Mouse (Mus musculus) urinary bladder, postnatal 4 days (tissue): ENCODE results near the gene Neu4.
"Not testable (repeated sequence)": the region's sequence is repeated elsewhere in the genome, so short reads cannot be mapped to it uniquely, and the experiment has no call there.

ENCODE experiments used
- DNase-seq, 2 experiments: peaks; one replicate each; pipeline ENCODE4 v3.0.0; 2021 to 2022; ENCODE audit warnings: low spot score in 2 of 2

Gene Neu4

GRCm38 (mm10) chr1:94020151-94020550 lies at the start of gene Neu4:
Gene Neu4 (plus strand): TSS chr1:94020451.
- DNase-seq = no peak

- DNase-seq = not testable (repeated sequence)
These were observed 49.5 kb upstream of the Neu4 start for GRCm38 (mm10) chr1:93970797-93971196.

GRCm38 (mm10) chr1:93975764-93976163 lies 44.5 kb upstream of the Neu4 start:
- DNase-seq = not testable (repeated sequence)

- not testable (repeated sequence) for DNase-seq
These were observed 42.0 kb upstream of the Neu4 start for GRCm38 (mm10) chr1:93978287-93978686.

GRCm38 (mm10) chr1:93980932-93981331 lies 39.3 kb upstream of the Neu4 start:
- DNase-seq = not testable (repeated sequence)

- DNase-seq = no peak
These were observed 34.1 kb upstream of the Neu4 start for GRCm38 (mm10) chr1:93986167-93986566.

GRCm38 (mm10) chr1:93988786-93989185 lies 31.5 kb upstream of the Neu4 start:
- no peak for DNase-seq

- DNase-seq = not testable (repeated sequence)
These were observed 30.0 kb upstream of the Neu4 start, which contains the start of gene Gal3st2c for GRCm38 (mm10) chr1:93990209-93990608. Gene Gal3st2c (plus strand): TSS chr1:93990509.

- DNase-seq = not testable (repeated sequence)
These were observed 29.2 kb upstream of the Neu4 start for GRCm38 (mm10) chr1:93991068-93991467.

- DNase-seq = not testable (repeated sequence)
These were observed 28.8 kb upstream of the Neu4 start for GRCm38 (mm10) chr1:93991491-93991890.

- no peak for DNase-seq
These were observed 19.2 kb upstream of the Neu4 start for GRCm38 (mm10) chr1:94001023-94001422.

GRCm38 (mm10) chr1:94005954-94006506 lies 14.2 kb upstream of the Neu4 start:
- not testable (repeated sequence) for DNase-seq

GRCm38 (mm10) chr1:94008826-94009225 lies 11.4 kb upstream of the Neu4 start:
- DNase-seq = not testable (repeated sequence)

GRCm38 (mm10) chr1:94011643-94012042 lies 8.6 kb upstream of the Neu4 start:
- no peak for DNase-seq

- no peak for DNase-seq
These were observed 7.4 kb downstream of the Neu4 start for GRCm38 (mm10) chr1:94027506-94028108.

- DNase-seq = no peak
These were observed 8.5 kb downstream of the Neu4 start for GRCm38 (mm10) chr1:94028741-94029140.

- no peak for DNase-seq
These were observed 12.9 kb downstream of the Neu4 start for GRCm38 (mm10) chr1:94033075-94033602.

GRCm38 (mm10) chr1:94034984-94035743 lies 14.9 kb downstream of the Neu4 start:
- DNase-seq = peak; percentile 66 to 81

GRCm38 (mm10) chr1:94040391-94040790 lies 20.1 kb downstream of the Neu4 start:
- no peak for DNase-seq

- no peak for DNase-seq
These were observed 25.3 kb downstream of the Neu4 start for GRCm38 (mm10) chr1:94045559-94045958.

- DNase-seq = no peak
These were observed 26.3 kb downstream of the Neu4 start for GRCm38 (mm10) chr1:94046544-94046943.

- no peak for DNase-seq
These were observed 30.9 kb downstream of the Neu4 start for GRCm38 (mm10) chr1:94051104-94051503.

GRCm38 (mm10) chr1:94052373-94052772 lies 32.1 kb downstream of the Neu4 start, which contains the start of gene Pdcd1:
Gene Pdcd1 (minus strand): TSS chr1:94052553.
- DNase-seq = no peak
